Mouse (Mus musculus) pancreas, adult 10 weeks (tissue): ENCODE results near the gene Snta1. TPM values are rescaled to one million over a fixed set of nuclear protein-coding genes. Genes with fewer than 3 reads are reported as not detected.

Source experiments
- polyA plus RNA-seq: library from polyadenylated mRNA; stranded (reverse); fragments of 350-450 nt; fragmentation: Illumina TruSeq; extraction: RNeasy Lipid Tissue Mini Kit (QIAGEN cat#74804); gene quantifications from one replicate; pipeline ENCODE4 v1.2.3, GENCODE M21; 2015; ENCODE audit warnings: low read depth, low replicate concordance; ENCODE audit not compliant: insufficient read depth

The Snta1 gene
- 4.6 TPM for polyA plus RNA-seq

DNA sequence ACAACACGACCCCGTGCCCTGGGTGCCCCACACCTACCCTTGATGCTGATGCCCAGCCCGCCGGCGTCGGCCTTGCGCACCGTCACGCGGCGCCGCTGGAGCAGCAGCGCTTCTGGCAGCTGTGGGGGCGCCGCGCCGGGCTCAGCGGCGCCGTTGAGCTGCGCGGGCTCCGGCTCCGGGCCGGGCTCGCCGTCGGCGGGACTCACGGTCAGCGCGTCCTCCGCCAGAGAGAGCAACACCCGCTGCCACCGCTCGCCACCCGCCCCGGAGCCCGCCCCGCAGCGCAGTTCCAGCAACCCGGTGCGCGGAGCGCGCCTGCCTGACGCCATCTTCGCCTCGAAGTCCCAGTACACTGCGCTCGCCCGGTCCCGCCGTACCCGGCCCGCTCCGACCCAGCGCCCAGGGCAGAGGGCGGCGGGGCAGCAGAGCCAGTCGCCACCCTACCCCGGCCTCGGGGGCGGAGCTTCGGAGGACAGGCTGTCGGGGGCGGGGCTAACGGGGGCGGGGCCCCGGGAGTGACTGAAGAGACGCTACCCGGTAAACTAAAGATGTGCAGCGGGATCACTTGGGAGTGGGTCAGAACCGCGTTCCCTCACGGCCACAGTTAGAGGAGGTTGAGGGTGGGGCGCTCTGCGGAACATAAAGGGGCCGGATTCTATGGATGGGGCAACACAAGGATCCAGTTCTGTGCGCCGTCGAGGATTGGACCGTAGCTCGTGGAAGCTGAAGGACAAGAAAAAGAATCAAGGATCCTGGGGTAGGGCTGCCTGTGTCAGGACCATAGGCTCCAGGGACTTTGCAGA, at the start of gene Snta1:
TSS of gene Snta1 (minus strand) at position 457 of the 803 bp plus-strand sequence.

GRCm38 (mm10) chr2:154436458-154437190, 28.7 kb upstream of the Snta1 start, which contains the start of gene Cbfa2t2:
Cbfa2t2 (plus strand) TSS chr2:154436481.

GRCm38 (mm10) chr2:154372842-154373500, 34.9 kb downstream of the Snta1 start, which contains the start of gene Cdk5rap1:
Cdk5rap1 (minus strand) TSS chr2:154373010.

Other genes with a start within 250 kb of the Snta1 start
- not detected for gene Bpifa5, start 245.5 kb downstream of the Snta1 start, polyA plus RNA-seq
- not detected for gene Bpifb1, start 217.3 kb downstream of the Snta1 start, polyA plus RNA-seq
- gene Bpifb5, start 184.4 kb downstream of the Snta1 start, polyA plus RNA-seq: not detected
- not detected for gene Bpifb9a, start 150.2 kb downstream of the Snta1 start, polyA plus RNA-seq
- gene Bpifb9b, start 100.9 kb downstream of the Snta1 start, polyA plus RNA-seq: not detected
- gene Cdk5rap1, start 35.1 kb downstream of the Snta1 start, polyA plus RNA-seq: 3.8 TPM
- gene Cbfa2t2, start 28.4 kb upstream of the Snta1 start, polyA plus RNA-seq: 2.5 TPM
- gene 1700003F12Rik, start 139.0 kb upstream of the Snta1 start, polyA plus RNA-seq: not detected
- gene Actl10, start 143.7 kb upstream of the Snta1 start, polyA plus RNA-seq: not detected
- gene Necab3, start 150.8 kb upstream of the Snta1 start, polyA plus RNA-seq: not detected
- 1.2 TPM for gene E2f1, start 161.8 kb upstream of the Snta1 start, polyA plus RNA-seq
- 4.9 TPM for gene Pxmp4, start 195.6 kb upstream of the Snta1 start, polyA plus RNA-seq
- gene Zfp341, start 205.2 kb upstream of the Snta1 start, polyA plus RNA-seq: 1.0 TPM
- not detected for gene 4930519P11Rik, start 205.3 kb upstream of the Snta1 start, polyA plus RNA-seq
- 35.4 TPM for gene Chmp4b, start 243.6 kb upstream of the Snta1 start, polyA plus RNA-seq